Mouse (Mus musculus) liver, adult 2 months (tissue): ENCODE results near the gene Vwa5b2. TPM values are rescaled to one million over a fixed set of nuclear protein-coding genes. Genes with fewer than 3 reads are reported as not detected.
A peak's percentile ranks its signal among the peaks of the same experiment; 100 is the strongest.

Experiments used
- DNase-seq: peaks from one replicate; pipeline ENCODE4 v3.0.0-alpha.2; 2011; ENCODE audit warnings: low read depth, low spot score; ENCODE audit errors: extremely low read depth
- H3K27ac ChIP-seq: fragments of 200-500 bp; replicated peaks from 2 replicates; pipeline ENCODE4 v1.5.1; 2012; ENCODE audit warnings: low read depth, mild to moderate bottlenecking, control low read depth, inconsistent platforms, low read length; ENCODE audit not compliant: insufficient read depth
- H3K27me3 ChIP-seq: fragments of 200-500 bp; 2 replicates; pipeline ENCODE4 v1.6.1; 2012; ENCODE audit warnings: mild to moderate bottlenecking, moderate library complexity, low read length, inconsistent platforms; ENCODE audit not compliant: control insufficient read depth, insufficient read depth
- H3K36me3 ChIP-seq: fragments of 200-500 bp; 2 replicates; pipeline ENCODE4 v1.6.1; 2012; ENCODE audit warnings: low read length, inconsistent platforms; ENCODE audit not compliant: control insufficient read depth, insufficient read depth
- H3K4me1 ChIP-seq: fragments of 200-500 bp; 2 replicates; pipeline ENCODE4 v1.6.1; 2011; ENCODE audit warnings: low read length; ENCODE audit not compliant: control insufficient read depth, insufficient read depth
- H3K4me3 ChIP-seq: fragments of 200-500 bp; 2 replicates; pipeline ENCODE4 v1.5.1; 2011; ENCODE audit warnings: low read depth, mild to moderate bottlenecking, control low read depth, low read length, moderate library complexity; ENCODE audit not compliant: insufficient read depth
- H3K79me2 ChIP-seq: fragments of 200-500 bp; 2 replicates; pipeline ENCODE4 v1.6.1; 2012; ENCODE audit warnings: inconsistent platforms, mild to moderate bottlenecking, low read length, moderate library complexity; ENCODE audit not compliant: control insufficient read depth, insufficient read depth
- H3K9ac ChIP-seq: fragments of 200-500 bp; 2 replicates; pipeline ENCODE4 v1.6.1; 2012; ENCODE audit warnings: low read depth, mild to moderate bottlenecking, control low read depth, inconsistent platforms, low read length
- CTCF ChIP-seq: fragments of 200-500 bp; IDR thresholded peaks from 2 replicates; pipeline ENCODE4 v1.5.1; 2011; ENCODE audit warnings: low read depth, low read length, control low read depth
- POLR2A ChIP-seq: fragments of 200-500 bp; IDR thresholded peaks from 2 replicates; pipeline ENCODE4 v1.6.1; 2011; ENCODE audit warnings: low read length, control low read depth; ENCODE audit not compliant: insufficient read depth; ENCODE audit errors: extremely low read depth
- WGBS: fragments of 180-500 bp; shearing (Covaris S2); methylation state at CpG from one replicate; pipeline ENCODE4 v1.1.7; 2018; 5-methylcytosine and 5-hydroxymethylcytosine counted together
- polyA plus RNA-seq: library from polyadenylated mRNA; depleted of rRNA; stranded (reverse); fragments of >200 nt; gene quantifications from 2 replicates; pipeline ENCODE4 v1.2.3, GENCODE M21; 2012
- total RNA-seq: library from RNA; depleted of rRNA; stranded (reverse); fragments of >200 nt; gene quantifications from 2 replicates; pipeline ENCODE4 v1.2.3, GENCODE M21; 2014

The Vwa5b2 gene
- total and polyA plus RNA-seq, 2 experiments = not detected

DNA sequence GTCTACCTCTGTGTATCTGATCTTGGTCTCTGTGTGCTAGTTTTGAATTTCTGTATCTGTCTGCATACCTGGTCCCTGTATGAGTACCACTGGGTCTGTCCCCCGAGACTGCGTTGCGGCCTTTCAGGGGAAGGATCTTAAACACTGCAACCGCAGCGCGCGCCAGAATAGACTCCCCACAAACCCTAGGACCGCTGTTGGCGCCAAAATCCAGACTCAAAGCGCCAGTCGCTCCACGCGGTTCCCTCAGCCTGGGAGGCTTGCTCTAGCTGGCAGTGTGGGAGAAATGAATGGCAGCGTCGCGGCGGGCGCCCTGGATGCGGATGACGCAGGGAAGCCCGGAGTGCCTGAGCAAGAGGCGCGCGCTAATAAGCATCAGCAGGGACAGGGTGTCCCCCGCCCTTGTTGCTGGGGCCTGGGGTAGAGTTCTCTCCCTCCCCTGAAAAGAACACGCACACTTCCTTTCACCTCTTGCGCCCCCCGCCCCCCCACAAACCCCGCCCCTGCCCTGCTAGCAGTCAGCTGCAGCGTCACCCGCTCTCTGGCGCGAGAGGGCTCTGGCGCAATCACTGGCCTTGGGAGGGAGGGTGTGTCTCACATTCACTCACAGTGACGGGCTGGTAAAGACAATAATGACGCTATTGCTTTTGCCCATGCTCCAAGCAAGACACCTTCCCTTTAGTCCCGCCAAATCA lies 32.9 kb downstream of the Vwa5b2 start:
- TF ChIP-seq CTCF (no peak), POLR2A (no peak)
- Histone ChIP-seq H3K9ac (peak overlapping the region; percentile 1), H3K27ac (no peak overlapping the region), H3K36me3 (no peaks in the 10 kb centered on the region), H3K27me3 (no peaks in the 10 kb centered on the region), H3K4me1 (peaks cover 8% of the 10 kb centered on the region), H3K4me3 (peak overlapping the region; percentile 84), H3K79me2 (no peaks in the 10 kb centered on the region)
- WGBS = under 1% methylated on average over 37 of the region's 37 CpGs
- DNase-seq = peak; percentile 65

DNA sequence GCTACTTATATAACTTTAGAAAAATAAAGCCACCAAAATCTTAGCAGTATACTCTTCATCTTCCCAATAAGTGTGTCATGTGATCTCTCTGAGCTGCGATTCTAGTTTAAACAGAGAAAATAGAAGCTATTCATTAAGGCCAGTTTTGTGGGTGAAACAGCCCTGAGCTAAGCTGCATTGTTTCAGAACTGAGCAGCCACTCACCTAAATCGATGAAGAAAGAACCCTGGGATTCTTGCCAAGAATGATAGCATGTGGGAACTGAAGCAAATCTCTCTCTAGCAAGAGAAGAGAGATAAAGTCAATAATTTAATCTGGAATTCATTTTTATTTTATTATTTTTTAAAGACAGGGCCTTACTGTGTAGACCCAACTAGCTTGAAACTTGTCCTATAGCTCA lies 33.9 kb downstream of the Vwa5b2 start:
- WGBS = 40% methylated on average over 2 of the region's 2 CpGs
- no peaks in the 10 kb centered on the region for H3K27me3 ChIP-seq
- peak; percentile 21 for DNase-seq

DNA sequence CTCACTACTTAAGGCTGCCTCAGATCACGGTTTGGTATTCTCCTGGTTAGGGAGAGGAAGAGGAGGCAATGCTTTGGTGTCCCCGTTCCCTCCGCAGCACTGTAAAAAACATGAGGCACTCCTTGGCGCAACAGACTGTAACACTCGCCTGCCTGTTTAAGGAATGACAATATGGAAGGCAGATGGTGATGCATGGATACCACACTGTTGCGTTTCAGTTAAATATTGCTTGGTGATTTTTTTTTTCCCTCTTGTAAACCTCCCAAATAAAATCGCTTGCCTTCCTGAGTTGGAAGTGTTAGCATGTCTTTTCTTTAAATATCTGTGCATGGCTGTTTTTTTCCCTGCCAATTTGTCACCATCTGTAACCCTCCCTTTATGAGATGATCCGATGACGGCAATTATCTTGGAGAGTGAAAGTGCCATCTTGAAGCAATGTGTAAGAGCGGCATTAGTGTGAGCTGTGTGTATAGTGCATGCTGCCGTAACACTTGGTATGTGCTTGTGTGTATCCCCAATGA lies 39.7 kb downstream of the Vwa5b2 start:
- WGBS = 68% methylated on average over 11 of the region's 11 CpGs
- no peak overlapping the region for H3K4me3 ChIP-seq
- H3K27me3 ChIP-seq = peaks cover 7% of the 10 kb centered on the region; the same call in 1 of the 2 replicates

More for the DNA sequence above, 33.9 kb downstream of the Vwa5b2 start:
- H3K9ac ChIP-seq = no peak overlapping the region
- no peak overlapping the region for H3K27ac ChIP-seq
- no peaks in the 10 kb centered on the region for H3K36me3 ChIP-seq
- no peak overlapping the region for H3K4me3 ChIP-seq
- H3K4me1 ChIP-seq = peaks cover 8% of the 10 kb centered on the region
- TF ChIP-seq CTCF = no peak
- TF ChIP-seq POLR2A = no peak
- no peaks in the 10 kb centered on the region for H3K79me2 ChIP-seq

DNA sequence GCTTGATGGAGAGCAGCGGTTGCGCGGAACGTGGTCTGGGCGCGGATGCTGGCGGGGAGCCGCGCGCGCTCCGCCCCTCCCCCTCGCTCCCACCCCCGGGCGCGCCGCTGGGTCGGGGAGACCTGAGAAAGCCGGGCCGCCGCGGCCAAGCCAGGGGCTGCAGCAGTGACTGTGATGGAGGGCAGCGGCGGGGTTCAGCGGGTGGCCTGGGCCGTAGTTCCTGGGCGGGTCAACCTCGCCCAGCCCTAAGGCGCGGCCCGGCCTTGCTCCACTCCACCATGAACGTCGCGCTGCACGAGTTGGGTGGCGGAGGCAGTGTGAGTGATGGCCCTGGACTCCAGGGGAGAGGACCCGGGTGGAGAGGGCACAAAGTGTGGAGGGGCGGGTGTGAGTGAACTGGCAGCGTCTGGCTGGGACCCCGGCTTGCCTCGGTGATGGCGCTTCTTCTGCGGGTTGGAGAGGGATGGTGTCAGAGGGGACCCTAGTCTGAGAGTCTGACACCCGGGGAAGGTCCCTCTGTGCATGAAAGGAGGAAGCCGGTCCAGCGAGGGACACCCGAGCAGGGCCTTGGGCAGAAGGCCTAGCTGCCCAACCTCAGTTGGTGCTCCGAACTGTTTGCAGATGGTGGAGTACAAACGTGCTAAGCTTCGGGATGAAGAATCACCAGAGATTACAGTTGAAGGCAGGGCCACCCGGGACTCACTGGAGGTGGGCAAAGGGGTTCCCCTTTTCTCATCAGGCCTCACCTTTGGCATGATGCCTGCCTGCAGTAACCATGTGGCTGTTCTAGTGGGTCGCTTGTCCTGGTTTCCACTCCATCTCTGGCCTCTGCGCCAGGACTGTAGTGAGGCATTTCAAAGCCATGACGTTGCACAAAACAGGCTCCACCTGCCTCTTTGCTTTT lies 40.7 kb downstream of the Vwa5b2 start, which contains the start of gene Ece2:
Gene Ece2, plus strand, starts transcription at position 98 of the 904 bp plus-strand sequence.
- 13% methylated on average over 54 of the region's 54 CpGs for WGBS
- no peaks in the 10 kb centered on the region for H3K79me2 ChIP-seq
- no peaks in the 10 kb centered on the region for H3K4me1 ChIP-seq
- TF ChIP-seq POLR2A (no peak), CTCF (no peak)
- H3K36me3 ChIP-seq = no peaks in the 10 kb centered on the region
- no peak within 1 kb of the TSS for H3K27ac ChIP-seq
- H3K4me3 ChIP-seq = peak within 1 kb of the TSS; percentile 5; the same call in 1 of the 2 replicates
- H3K9ac ChIP-seq = no peak within 1 kb of the TSS
- DNase-seq = no peak
- H3K27me3 ChIP-seq = peaks cover 7% of the 10 kb centered on the region; the same call in 1 of the 2 replicates

More for the DNA sequence above, 39.7 kb downstream of the Vwa5b2 start:
- Histone ChIP-seq H3K27ac (no peak overlapping the region), H3K36me3 (no peaks in the 10 kb centered on the region), H3K79me2 (no peaks in the 10 kb centered on the region), H3K4me1 (no peaks in the 10 kb centered on the region), H3K9ac (no peak overlapping the region)
- no peak for TF ChIP-seq CTCF
- TF ChIP-seq POLR2A = no peak
- DNase-seq = no peak

DNA sequence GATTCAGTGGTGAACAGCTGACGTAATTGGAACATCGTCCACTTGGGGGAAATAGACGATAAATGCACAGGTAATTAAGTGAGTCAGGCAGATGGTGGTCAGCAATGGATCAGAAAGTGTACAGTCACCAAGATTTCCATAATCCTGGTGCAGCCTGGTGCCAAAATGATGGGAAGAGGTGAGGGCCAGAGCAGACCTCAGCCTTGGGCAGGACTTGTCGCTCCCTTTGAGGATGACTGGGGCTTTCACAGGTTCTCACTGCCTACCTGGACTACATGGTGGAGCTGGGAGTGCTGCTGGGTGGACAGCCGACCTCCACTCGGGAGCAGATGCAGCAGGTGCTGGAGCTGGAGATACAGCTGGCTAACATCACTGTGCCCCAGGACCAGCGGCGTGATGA lies 48.1 kb downstream of the Vwa5b2 start:
- Histone ChIP-seq H3K79me2 (no peaks in the 10 kb centered on the region), H3K27me3 (no peaks in the 10 kb centered on the region), H3K27ac (no peak overlapping the region), H3K9ac (no peak overlapping the region), H3K4me3 (no peak overlapping the region), H3K4me1 (no peaks in the 10 kb centered on the region), H3K36me3 (no peaks in the 10 kb centered on the region)
- WGBS = 62% methylated on average over 8 of the region's 8 CpGs
- TF ChIP-seq POLR2A (no peak), CTCF (no peak)
- DNase-seq = no peak
